Mouse (Mus musculus): ENCODE measurements at regions not wholly inside any gene's neighbourhood (a gene's known extent, or its start where the extent isn't known, plus 50 kb on each side); places are given as distances from the start of the nearest gene placed in this dataset.

DNA sequence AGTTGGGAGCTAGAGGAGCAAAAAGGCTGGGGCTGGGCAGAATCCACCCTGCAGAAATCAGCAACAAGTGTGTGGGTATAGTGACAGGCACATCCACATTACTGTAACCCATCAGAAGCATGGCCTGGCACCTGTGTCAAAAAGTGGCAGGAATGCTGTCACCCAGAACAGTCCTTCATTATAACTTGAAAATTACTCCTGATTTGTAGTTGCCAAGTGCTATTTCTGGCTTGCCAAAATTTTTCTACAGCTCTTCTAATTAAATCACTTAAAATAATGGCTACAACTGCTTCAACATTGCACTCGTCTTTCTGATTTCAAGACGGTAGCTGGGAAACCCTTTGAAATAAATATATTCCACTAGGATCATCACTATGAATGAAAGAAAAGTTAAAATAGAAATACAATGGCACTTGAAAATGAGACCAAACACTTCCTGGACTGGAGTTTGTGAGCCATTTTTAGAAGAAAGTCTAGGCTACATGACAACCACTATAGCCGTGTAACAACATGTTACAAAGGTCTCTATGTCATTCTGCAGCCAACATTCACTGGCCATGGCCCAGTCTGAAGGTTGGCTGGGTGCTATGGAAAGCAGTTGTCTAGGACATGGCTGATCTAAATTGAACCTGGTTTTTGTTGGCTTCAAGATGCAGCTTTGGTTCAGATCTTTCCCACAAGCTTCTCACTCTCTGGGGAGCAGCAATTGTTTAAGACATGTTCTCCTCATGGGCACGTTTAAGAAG is 190.6 kb upstream of the Tapt1 start:
- no peak for DNase-seq (ENCODE audit: low spot score in 2 of 2)

DNA sequence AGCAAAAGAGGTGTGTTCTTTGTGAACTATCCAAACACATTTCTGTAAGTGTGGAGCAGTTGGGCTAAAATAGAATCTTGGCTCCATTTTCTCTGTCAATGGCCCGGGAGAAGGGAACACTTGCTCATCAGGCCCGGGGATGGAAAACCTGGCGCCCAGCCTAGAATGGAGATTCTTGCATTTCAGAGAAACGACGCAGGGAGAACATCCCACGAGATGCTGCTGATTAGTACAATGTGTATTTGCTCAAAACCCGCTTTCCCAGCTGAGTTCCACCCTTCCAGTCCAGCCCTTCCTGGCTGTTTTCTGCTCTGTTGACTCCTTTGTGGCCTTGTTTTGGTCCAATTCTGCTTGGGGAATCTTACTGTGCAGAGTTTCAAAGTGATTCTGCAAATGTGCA is 188.0 kb upstream of the Tapt1 start:
- DNase-seq (ENCODE audit: low spot score in 2 of 2), result peak; percentile 81 to 92

DNA sequence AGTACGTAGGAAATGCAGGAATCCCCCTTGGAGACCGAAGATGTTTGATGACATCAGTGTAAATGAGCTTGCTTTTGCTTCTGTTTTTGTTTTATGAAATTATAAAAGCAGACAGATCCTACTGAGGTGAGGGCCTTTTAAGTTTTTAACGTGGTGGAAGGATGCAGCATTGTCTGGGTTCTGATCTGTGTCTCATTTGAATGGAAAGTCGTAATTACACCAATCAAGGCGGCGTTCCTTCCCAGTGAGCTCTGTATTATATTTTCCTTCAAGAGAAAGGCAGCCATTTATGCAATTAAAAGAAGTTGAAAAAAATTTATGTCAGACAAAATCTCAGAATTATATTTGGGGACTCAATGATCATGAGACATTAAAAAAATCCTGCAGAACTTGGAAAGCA is 176.9 kb upstream of the Tapt1 start:
- DNase-seq (ENCODE audit: low spot score in 2 of 2), result no peak

DNA sequence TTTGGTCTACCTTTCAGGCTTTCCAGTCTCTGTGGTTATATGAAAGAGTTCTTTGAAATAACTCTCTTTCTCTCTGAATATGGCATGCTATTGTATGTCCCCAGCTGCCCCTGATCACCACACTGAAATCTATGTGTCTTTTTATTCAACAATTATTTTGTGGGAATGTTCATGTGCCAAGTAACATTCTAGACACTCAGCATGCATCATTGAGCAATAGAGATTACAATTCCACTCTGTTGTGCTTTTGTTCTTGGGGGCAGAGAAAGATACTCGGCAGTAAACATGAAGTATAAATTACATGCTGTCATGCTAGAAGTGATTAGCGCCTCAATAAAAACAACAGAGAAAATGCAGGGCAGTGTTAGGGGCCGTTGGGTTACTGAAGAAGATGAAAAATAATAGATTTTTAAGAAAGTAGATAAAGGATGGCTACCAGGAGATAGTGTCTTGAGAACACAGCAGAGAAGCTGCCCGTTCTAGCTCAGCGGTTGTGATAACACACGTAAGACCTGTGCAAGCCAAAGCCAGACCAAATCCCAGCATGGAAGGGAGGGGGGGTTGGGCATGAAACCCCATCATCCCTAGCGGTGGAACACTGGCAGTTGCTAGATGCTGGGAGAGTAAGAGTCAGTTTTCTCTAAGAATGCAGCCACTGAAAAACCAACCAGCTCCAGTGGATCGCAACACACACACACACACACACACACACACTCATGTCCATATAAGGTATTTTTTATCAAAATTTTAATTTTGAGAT is 174.3 kb upstream of the Tapt1 start:
- DNase-seq (ENCODE audit: low spot score in 2 of 2), result no peak

DNA sequence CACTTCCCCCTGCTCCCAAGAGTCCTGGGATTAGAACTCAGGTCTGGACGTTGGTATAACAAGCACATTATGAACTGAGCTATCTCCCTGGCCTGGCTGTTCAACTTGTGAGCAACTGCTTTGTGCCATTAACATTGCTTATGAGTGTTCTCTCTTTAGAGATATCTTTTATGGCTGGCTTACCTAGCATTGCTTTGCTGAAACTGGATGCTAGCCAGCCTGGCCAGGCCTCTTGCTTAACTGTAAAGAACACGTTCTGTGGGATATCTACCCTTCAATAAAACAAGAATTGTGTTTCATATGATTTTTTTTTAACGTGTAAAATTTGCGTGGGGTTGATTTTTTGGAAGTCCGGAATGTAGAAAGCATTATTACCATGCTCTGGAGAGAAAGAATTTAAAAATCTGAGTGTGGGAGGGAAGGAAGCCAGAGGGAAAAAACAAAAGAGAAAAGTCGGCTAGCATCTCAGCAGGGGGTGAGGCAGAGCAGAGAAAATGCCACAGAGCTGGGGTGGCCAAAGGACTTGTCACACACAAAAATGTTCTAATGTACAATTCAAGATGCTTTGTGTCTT is 160.9 kb upstream of the Tapt1 start:
- DNase-seq (ENCODE audit: low spot score in 2 of 2), result no peak

DNA sequence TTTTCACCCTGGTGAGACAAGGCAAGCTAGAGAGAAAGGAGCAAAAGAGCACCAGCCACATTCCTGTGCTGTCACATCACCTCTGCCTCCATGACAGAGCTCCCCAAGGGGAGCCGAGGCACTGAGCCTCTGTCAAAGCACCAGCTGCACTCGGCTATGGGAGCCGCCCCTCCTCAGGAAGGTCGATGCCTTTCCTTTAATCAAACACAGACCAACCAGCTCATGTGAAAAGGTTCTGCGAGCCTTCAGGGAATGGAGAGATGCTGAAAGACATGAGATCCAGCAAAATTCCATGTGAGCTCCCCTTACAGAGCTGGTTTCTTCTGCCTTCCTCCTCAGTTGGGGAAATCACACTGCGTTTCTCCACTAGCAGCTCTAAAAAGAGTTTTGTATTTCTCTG is 159.8 kb upstream of the Tapt1 start:
- DNase-seq (ENCODE audit: low spot score in 2 of 2), result peak in 1 of 2 experiments; percentile 14

DNA sequence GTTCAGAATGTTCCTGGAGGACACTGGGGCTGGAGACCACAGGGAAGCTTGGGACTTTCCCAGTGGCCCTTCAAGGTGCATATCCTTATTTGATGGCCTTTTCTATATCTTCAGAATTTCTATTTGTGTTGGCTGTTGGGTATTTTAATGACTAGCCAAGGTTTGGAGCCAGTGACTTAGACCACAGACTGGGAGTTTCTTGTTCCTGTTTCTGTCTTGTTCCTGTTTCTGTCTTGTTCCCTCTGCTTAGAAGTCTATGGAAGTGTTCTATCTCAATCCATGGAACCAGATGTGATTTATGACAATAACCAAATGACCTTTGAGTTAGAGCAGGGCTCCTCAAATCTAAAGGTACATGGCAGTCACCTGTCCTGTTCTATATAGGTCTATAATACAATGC is 156.6 kb upstream of the Tapt1 start:
- no peak for DNase-seq (ENCODE audit: low spot score in 2 of 2)

DNA sequence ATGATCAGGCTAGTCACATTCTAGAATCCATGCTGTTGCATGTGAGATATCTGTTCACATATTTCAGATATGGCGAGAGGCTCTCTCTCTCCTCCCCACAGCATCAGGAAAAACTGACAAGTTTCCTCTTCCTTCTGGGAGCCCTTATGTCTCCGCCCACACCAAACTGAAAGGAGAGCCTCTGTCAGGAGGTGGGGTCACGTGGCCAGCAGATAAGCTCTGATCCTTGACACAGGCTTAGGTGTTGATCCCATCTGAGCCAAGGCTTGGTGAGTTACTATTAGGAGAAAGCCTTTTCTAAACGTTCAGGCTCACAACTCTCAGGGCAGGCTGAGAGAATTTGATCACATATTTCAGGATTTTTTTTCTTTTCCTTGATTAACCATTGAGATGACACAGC is 143.6 kb upstream of the Tapt1 start:
- DNase-seq (ENCODE audit: low spot score in 2 of 2), result no peak

DNA sequence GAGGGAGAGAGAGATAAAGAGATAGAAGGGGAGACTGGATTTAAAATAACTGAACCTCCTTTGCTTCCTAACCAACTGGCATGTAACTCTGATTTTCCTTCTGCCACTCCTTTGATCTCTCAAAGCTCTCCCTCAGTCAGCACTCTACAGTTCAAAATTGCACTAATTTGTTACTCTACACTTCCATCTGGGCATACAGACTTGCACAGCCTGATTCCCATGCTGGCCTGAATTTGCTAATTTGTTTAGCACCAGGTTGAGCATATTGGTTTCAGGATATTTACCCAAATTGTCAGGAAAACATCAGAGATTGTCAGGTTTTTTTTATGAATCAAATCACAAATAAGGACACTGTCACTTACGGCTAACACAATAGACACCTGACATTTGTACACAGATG is 125.9 kb upstream of the Tapt1 start:
- DNase-seq (ENCODE audit: low spot score in 2 of 2), result no peak

DNA sequence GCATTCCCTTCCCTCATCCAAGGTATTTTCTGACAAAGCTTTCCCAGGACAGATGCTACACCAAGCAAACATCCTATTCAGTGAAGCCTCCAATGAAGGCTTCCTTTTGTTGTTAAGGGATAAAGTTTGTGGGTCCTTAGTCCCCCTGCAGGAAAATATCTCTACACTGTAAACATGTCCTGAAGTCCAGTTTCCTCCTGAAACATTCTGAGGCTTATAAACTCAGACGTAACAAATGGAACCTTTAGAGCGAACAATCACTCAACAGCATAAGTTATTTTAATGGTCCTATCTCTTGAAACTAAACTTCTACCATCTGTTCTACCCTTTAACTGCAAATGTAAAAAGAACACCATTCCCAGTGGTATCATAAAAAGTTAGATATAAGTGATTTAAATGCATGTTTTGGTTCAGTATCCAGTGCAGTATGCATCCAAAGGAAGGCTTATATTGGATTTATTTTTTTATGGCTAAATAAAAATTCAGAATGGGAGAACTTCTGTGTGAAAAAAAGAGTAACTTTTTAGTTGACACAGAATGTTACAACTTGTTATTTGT is 115.1 kb upstream of the Tapt1 start:
- DNase-seq (ENCODE audit: low spot score in 2 of 2), result no peak

DNA sequence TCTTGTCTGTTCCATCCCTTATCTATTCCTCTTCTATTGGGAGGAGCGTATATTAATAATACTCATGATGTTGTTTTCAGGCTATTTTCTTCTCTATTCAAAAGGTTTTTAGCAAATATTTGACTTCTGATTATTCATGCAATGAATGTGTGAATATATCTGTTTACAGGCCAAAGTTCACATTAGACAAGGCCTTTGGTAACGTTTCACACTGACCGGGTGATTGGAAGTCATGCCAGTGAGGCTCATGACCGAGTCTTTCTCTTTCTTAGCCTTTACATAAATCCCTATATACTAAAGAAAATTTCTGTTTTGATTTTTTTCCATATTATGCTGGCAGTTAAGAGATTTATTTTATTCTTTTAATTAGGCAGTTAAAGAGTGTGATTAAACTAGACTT is 112.2 kb upstream of the Tapt1 start:
- DNase-seq (ENCODE audit: low spot score in 2 of 2), result no peak

DNA sequence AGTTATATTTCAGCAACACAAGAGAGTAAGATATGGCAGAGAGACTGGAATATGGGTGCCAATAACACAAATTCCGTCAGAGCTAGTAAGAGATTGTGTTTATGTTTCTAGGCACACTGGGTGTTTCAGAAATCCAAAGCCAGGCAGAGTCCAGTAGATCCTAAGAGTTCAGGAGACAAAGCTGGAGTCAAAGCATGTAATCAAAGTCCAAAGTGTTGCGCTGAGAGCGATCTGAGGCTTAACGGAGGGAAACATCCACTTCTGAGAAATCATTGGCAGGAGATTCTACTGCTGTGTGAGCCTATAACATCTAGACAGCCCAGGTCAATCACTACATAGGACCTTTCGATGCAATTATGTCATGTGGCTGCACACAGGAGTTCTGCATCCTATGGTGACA is 109.3 kb upstream of the Tapt1 start:
- no peak for DNase-seq (ENCODE audit: low spot score in 2 of 2)

DNA sequence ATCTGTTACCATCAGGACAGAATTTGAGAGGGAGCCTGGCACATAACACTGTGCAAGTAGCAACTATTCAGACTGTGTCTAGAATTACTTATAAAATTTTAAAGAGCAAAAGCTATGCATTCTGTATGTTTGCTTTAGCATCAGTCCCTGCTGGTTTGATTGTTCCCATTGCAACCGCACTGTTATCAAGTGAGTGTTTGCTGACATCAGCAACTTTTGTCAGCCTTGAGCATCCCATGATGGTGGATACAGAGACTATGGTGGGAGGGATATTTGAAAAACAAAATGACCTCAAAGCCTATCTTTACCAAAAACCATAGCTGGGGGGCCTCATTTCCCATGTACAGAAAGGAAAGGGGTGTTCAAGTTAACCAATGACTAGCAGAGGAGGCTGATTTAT is 93.2 kb upstream of the Tapt1 start:
- no peak for DNase-seq (ENCODE audit: low spot score in 2 of 2)

DNA sequence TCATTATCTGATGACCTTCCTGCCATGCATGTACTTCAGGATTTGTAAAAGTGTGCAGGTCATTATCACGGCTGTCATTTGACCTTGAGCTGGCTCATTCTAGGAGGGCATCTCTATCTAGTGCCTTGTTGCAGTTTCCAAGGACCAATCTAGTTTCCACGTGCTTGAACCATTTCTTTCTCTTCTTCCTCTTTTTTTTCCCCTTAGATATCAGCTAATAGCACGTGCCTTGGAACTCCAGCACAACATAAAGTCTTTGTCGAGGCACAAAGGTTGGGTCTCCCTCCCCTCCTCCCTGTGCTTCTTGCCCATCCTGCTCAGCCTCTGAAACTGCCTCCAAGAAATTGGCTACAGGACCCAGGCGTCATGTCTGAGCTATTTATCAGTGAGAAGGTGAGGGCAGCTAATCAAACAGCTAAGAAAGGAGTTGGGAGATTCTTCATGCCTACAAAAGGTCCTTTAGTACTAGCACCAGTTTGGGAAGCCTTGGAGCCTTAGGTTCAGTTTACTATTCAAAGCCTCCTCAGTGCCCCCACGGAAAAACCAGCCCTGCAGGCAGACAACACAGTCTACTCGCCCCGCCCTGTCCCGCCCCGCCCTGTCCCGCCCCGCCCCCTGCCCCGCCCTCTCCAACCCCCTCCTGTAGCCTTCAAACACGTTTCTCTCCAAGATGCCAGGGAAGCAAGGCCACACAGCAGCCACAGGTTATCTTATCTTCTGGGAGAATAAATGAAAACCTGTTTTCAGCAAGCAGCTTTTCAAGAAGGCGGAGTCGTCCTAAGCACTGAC is 80.5 kb upstream of the Tapt1 start:
- no peak for DNase-seq (ENCODE audit: low spot score in 2 of 2)

DNA sequence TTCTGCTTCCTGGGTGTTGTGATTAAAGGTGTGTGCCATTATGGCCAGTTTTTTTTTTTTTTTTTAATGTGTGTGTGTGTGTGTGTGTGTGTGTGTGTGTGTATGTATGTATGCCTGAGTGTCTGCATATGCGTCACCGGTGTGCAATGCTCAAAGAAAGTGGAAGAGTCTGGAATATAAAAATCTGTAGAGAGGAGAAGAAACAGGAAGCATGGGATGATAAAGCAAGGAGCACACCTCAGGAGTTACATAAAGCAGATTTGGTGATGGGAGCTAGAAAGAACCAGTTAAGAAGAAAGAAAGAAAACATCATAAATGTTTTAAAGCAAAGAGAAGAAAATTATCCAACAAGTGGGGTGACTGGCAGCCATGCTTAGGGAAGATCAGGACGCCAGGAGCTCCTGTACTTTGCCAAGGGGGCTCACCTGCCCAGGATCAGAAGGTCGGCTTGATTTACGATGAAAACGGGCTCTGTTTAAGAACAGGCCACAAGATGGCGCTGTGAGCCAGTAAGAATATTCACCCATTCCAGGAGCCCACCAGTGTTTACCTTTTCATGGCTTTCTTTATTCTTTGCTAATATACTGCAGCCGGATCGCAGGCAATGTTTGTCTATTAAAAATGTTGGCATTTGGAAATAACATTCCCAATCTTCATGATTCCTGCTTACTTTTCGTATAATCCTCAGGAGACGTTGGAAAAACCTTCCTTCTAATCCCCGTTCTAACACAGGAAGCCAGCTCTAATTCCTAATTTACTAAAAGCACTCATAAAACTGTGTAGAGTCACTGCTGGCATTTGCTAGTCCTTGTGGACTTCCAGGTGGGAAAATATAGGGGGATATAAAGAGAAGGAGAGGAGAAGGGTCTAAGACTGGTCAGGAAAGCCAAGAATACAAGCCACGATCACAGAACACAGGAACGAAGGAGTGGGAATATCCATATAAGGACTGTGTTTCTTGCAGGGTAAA is 77.7 kb upstream of the Tapt1 start:
- DNase-seq (ENCODE audit: low spot score in 2 of 2), result peak; percentile 27 to 55

DNA sequence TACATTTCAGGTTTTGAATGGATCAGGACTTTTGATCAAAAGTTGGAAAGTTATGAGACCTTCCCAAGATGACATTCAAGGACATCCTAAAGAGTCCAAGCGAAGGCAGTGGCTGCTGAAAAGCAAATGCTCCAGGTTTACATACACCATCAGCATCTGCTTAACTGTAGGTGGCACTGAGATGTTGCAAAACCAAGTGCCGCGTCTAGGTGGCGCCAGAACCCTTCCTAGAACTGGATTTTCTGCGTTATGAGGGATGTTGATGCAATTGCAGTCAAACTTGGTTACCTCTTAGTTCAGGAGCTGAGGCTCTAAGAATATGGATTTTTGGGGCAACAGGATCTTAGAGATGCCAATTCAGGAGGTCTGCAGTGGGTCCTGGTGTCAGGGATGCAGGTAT is 58.0 kb upstream of the Tapt1 start:
- peak; percentile 65 to 72 for DNase-seq (ENCODE audit: low spot score in 2 of 2)

Measured in gastrocnemius, postnatal 4 days (tissue).